Mouse (Mus musculus) heart, adult 2 months (tissue): ENCODE measurements around the gene Cish. TPM values are rescaled to one million over a fixed set of nuclear protein-coding genes. Genes with fewer than 3 reads are reported as not detected.
A peak's percentile ranks its signal among the peaks of the same experiment; 100 is the strongest.

Source experiments
- DNase-seq, 2 experiments: peaks; one replicate each; pipeline ENCODE4 v3.0.0; 2021
- H3K27ac ChIP-seq: fragments of 200-600 bp; 2 replicates; pipeline ENCODE4 v1.8.1; 2022
- H3K27me3 ChIP-seq: fragments of 200-500 bp; 2 replicates; pipeline ENCODE4 v1.6.1; 2012; ENCODE audit warnings: mild to moderate bottlenecking, low read length, inconsistent platforms, mixed read lengths; ENCODE audit not compliant: control insufficient read depth, insufficient read depth
- H3K36me3 ChIP-seq: fragments of 200-500 bp; 2 replicates; pipeline ENCODE4 v1.6.1; 2012; ENCODE audit warnings: low read length, inconsistent platforms; ENCODE audit not compliant: control insufficient read depth, insufficient read depth
- H3K4me1 ChIP-seq: fragments of 200-500 bp; 2 replicates; pipeline ENCODE4 v1.6.1; 2011; ENCODE audit warnings: low read length; ENCODE audit not compliant: control insufficient read depth, insufficient read depth
- H3K4me3 ChIP-seq: fragments of 200-600 bp; 2 replicates; pipeline ENCODE4 v1.8.1; 2022
- H3K79me2 ChIP-seq: fragments of 200-500 bp; replicated peaks from 2 replicates; pipeline ENCODE4 v1.6.1; 2012; ENCODE audit warnings: mild to moderate bottlenecking, inconsistent platforms, low read length, moderate library complexity, mixed read lengths; ENCODE audit not compliant: control insufficient read depth, insufficient read depth
- H3K9ac ChIP-seq: fragments of 200-500 bp; 2 replicates; pipeline ENCODE4 v1.6.1; 2012; ENCODE audit warnings: low read depth, mild to moderate bottlenecking, control low read depth, inconsistent platforms, low read length, mixed read lengths
- CTCF ChIP-seq: fragments of 200-600 bp; IDR thresholded peaks from 2 replicates; pipeline ENCODE4 v1.8.1; 2022; ENCODE audit warnings: antibody characterized with exemption, mild to moderate bottlenecking, moderate library complexity
- EP300 ChIP-seq: fragments of 200-500 bp; IDR thresholded peaks from 2 replicates; pipeline ENCODE4 v1.6.1; 2011; ENCODE audit warnings: low read depth, low read length, control low read depth; ENCODE audit not compliant: insufficient read depth
- POLR2A ChIP-seq: fragments of 200-500 bp; IDR thresholded peaks from 2 replicates; pipeline ENCODE4 v1.6.1; 2011; ENCODE audit warnings: mild to moderate bottlenecking, low read depth, low read length, control low read depth; ENCODE audit not compliant: insufficient read depth
- WGBS: fragments of 180-500 bp; shearing (Covaris S2); methylation state at CpG from one replicate; pipeline ENCODE4 v1.1.7; 2018; 5-methylcytosine and 5-hydroxymethylcytosine counted together
- intact Hi-C: fragments of 180-260 bp; cut with DNase I; formaldehyde crosslinking; loops from one replicate; pipeline ENCODE4 v1.15.1; 2025
- long read RNA-seq: library from polyadenylated mRNA; stranded (forward); transcript quantifications from one replicate; pipeline ENCODE4 v2.0.0, GENCODE M21; 2021
- polyA plus RNA-seq: library from polyadenylated mRNA; depleted of rRNA; stranded (reverse); fragments of >200 nt; gene quantifications from 2 replicates; pipeline ENCODE4 v1.2.3, GENCODE M21; 2012; rRNA removed
- total RNA-seq, 2 experiments: library from RNA; stranded (reverse); gene quantifications; 2 replicates each; pipeline ENCODE4 v1.2.3; 2021

Cish gene
- total RNA-seq (100 to 1,000 TPM; 151 to 167 TPM), polyA plus RNA-seq (89.8 and 118 TPM in 2 replicates)
- long read RNA-seq, transcript Cish-201 (3 exons, 2,850 nt) = major isoform, 32 of 69 reads
- long read RNA-seq, partial matches to known transcripts = 20 of 69 reads
- long read RNA-seq, other reads (novel, unspliced or antisense) = 16 of 69 reads

- Histone ChIP-seq H3K4me1 (peaks cover 8% of the 10 kb centered on the region), H3K9ac (peak within 1 kb of the TSS; percentile 90), H3K36me3 (no peaks in the 10 kb centered on the region), H3K79me2 (no peaks in the 10 kb centered on the region; the same call in 1 of the 2 replicates), H3K4me3 (peak within 1 kb of the TSS; percentile 59), H3K27me3 (no peaks in the 10 kb centered on the region), H3K27ac (peak within 1 kb of the TSS; percentile 93)
- intact Hi-C loops = no loop called here
- TF ChIP-seq EP300 (no peak), CTCF (no peak), POLR2A (no peak)
- no peak for DNase-seq
Measured at GRCm38 (mm10) chr9:107296016-107296040, at the start of gene Cish. Gene Cish (plus strand): TSS chr9:107296026.

- Histone ChIP-seq H3K79me2 (no peaks in the 10 kb centered on the region), H3K27ac (no peak overlapping the region), H3K36me3 (no peaks in the 10 kb centered on the region), H3K9ac (no peak overlapping the region), H3K4me1 (no peaks in the 10 kb centered on the region), H3K27me3 (no peaks in the 10 kb centered on the region), H3K4me3 (no peak overlapping the region)
- no peak for DNase-seq
- WGBS = 60% methylated on average over 4 of the region's 4 CpGs
- no peak for TF ChIP-seq POLR2A
- TF ChIP-seq CTCF = peak; percentile 70
- TF ChIP-seq EP300 = no peak
- intact Hi-C loops = loop anchor here (1.0 to 5.0 kb wide), 2 partner anchors 45 to 91 kb away; partner anchors contain the start of gene Hemk1
Measured at GRCm38 (mm10) chr9:107246170-107246569, 49.7 kb upstream of the Cish start.

GRCm38 (mm10) chr9:107249154-107249553 is 46.7 kb upstream of the Cish start:
- Histone ChIP-seq H3K4me1 (no peaks in the 10 kb centered on the region), H3K36me3 (no peaks in the 10 kb centered on the region), H3K79me2 (no peaks in the 10 kb centered on the region), H3K27me3 (no peaks in the 10 kb centered on the region), H3K4me3 (no peak overlapping the region), H3K9ac (no peak overlapping the region), H3K27ac (no peak overlapping the region)
- no peak for DNase-seq
- WGBS = 70% methylated on average over 6 of the region's 6 CpGs
- TF ChIP-seq CTCF (no peak), POLR2A (no peak), EP300 (no peak)
- intact Hi-C loops = loop anchor here (5.0 kb wide), 1 partner anchor 88 kb away; the partner anchor contains the start of gene Hemk1

- intact Hi-C loops = loop anchor here (10.0 kb wide), 1 partner anchor 86 kb away; no protein-coding TSS in a partner anchor
- Histone ChIP-seq H3K27ac (no peak overlapping the region), H3K27me3 (no peaks in the 10 kb centered on the region), H3K9ac (no peak overlapping the region), H3K79me2 (no peaks in the 10 kb centered on the region), H3K4me3 (no peak overlapping the region), H3K4me1 (peaks cover 1% of the 10 kb centered on the region; the same call in 1 of the 2 replicates), H3K36me3 (no peaks in the 10 kb centered on the region)
- WGBS = 78% methylated on average over 14 of the region's 14 CpGs
- no peak for DNase-seq
- TF ChIP-seq CTCF = no peak
- TF ChIP-seq POLR2A = no peak
- no peak for TF ChIP-seq EP300
Measured at GRCm38 (mm10) chr9:107250416-107251337, 45.1 kb upstream of the Cish start.

GRCm38 (mm10) chr9:107252164-107252563 is 43.7 kb upstream of the Cish start:
- H3K9ac ChIP-seq = no peak overlapping the region
- no peak overlapping the region for H3K4me3 ChIP-seq
- TF ChIP-seq EP300 = no peak
- TF ChIP-seq CTCF = no peak
- TF ChIP-seq POLR2A = no peak
- 42% methylated on average over 5 of the region's 5 CpGs for WGBS
- no peaks in the 10 kb centered on the region for H3K27me3 ChIP-seq
- H3K27ac ChIP-seq = no peak overlapping the region
- peaks cover 1% of the 10 kb centered on the region; the same call in 1 of the 2 replicates for H3K4me1 ChIP-seq
- no peak for DNase-seq
- H3K79me2 ChIP-seq = no peaks in the 10 kb centered on the region
- intact Hi-C loops = loop anchor here (10.0 kb wide), 1 partner anchor 87 kb away; no protein-coding TSS in a partner anchor
- no peaks in the 10 kb centered on the region for H3K36me3 ChIP-seq

GRCm38 (mm10) chr9:107254476-107254875 is 41.4 kb upstream of the Cish start:
- TF ChIP-seq CTCF = peak; percentile 46
- no peak for TF ChIP-seq POLR2A
- no peak for TF ChIP-seq EP300
- Histone ChIP-seq H3K4me3 (no peak overlapping the region), H3K27ac (peak overlapping the region; percentile 84), H3K79me2 (no peaks in the 10 kb centered on the region), H3K36me3 (no peaks in the 10 kb centered on the region), H3K27me3 (no peaks in the 10 kb centered on the region), H3K9ac (no peak overlapping the region), H3K4me1 (peaks cover 3% of the 10 kb centered on the region)
- 47% methylated on average over 12 of the region's 12 CpGs for WGBS
- intact Hi-C loops = loop anchor here (10.0 kb wide), 1 partner anchor 90 kb away; no protein-coding TSS in a partner anchor
- DNase-seq = peak; percentile 72 to 83
